Mouse (Mus musculus) kidney, postnatal 0 days (tissue): Measurements from ENCODE around the gene Stim1. TPM values are rescaled to one million over a fixed set of nuclear protein-coding genes. Genes with fewer than 3 reads are reported as not detected.
"Not testable (repeated sequence)": the region's sequence is repeated elsewhere in the genome, so short reads cannot be mapped to it uniquely, and the experiment has no call there.

Experiments
- ATAC-seq: fragments of 200-750 bp; cut with Nextera tagmentation; replicated peaks from 2 replicates; pipeline ENCODE4 v1.8.0; 2017; ENCODE audit warnings: low read depth, moderate number of reproducible peaks, moderate TSS enrichment, moderate library complexity; ENCODE audit not compliant: low FRiP score
- DNase-seq: peaks from one replicate; pipeline ENCODE4 v3.0.0-alpha.2; 2016; ENCODE audit warnings: low spot score
- H3K27ac ChIP-seq: fragments of 300-500 bp; sonication (generic); 2 replicates; pipeline ENCODE4 v1.5.1; 2014; ENCODE audit warnings: mild to moderate bottlenecking
- H3K27me3 ChIP-seq: fragments of 300-500 bp; sonication (generic); 2 replicates; pipeline ENCODE4 v1.6.1; 2014; ENCODE audit warnings: low read length, mixed read lengths; ENCODE audit not compliant: insufficient read depth
- H3K36me3 ChIP-seq: fragments of 300-500 bp; sonication (generic); 2 replicates; pipeline ENCODE4 v1.6.1; 2014; ENCODE audit warnings: low read length, mixed read lengths; ENCODE audit not compliant: insufficient read depth
- H3K4me1 ChIP-seq: fragments of 300-500 bp; sonication (generic); replicated peaks from 2 replicates; pipeline ENCODE4 v1.6.1; 2014; ENCODE audit warnings: antibody characterized with exemption, low read length, mixed read lengths; ENCODE audit not compliant: insufficient read depth
- H3K4me2 ChIP-seq: fragments of 300-500 bp; sonication (generic); 2 replicates; pipeline ENCODE4 v1.6.1; 2014; ENCODE audit warnings: mild to moderate bottlenecking, low read length, moderate library complexity, mixed read lengths
- H3K4me3 ChIP-seq: fragments of 300-500 bp; sonication (generic); replicated peaks from 2 replicates; pipeline ENCODE4 v1.5.1; 2014; ENCODE audit warnings: low read depth, low read length
- H3K9ac ChIP-seq: fragments of 300-500 bp; sonication (generic); 2 replicates; pipeline ENCODE4 v1.6.1; 2014; ENCODE audit warnings: low read depth, low read length
- H3K9me3 ChIP-seq: fragments of 300-500 bp; sonication (generic); replicated peaks from 2 replicates; pipeline ENCODE4 v1.6.1; 2016; ENCODE audit warnings: low read length, inconsistent platforms, mixed read lengths
- CTCF ChIP-seq: IDR thresholded peaks from 2 replicates; pipeline ENCODE4 v1.5.1; 2016; ENCODE audit warnings: antibody characterized with exemption, low read depth, mild to moderate bottlenecking, moderate library complexity
- WGBS: fragments of 180-500 bp; shearing (Covaris S2); extraction: QIAGEN DNeasy Blood & Tissue Kit; methylation state at CpG from one replicate; pipeline ENCODE4 v1.1.7; 2014; 5-methylcytosine and 5-hydroxymethylcytosine counted together
- polyA plus RNA-seq: library from polyadenylated mRNA; unstranded; fragments of >200 nt; fragmentation: Nextera tagmentation; extraction: Ambion mirVana; gene quantifications from 2 replicates; pipeline ENCODE4 v1.2.1, GENCODE M21; 2015

Stim1 gene
- polyA plus RNA-seq, 1 experiment from 2014 or later = 9.7 TPM

DNA sequence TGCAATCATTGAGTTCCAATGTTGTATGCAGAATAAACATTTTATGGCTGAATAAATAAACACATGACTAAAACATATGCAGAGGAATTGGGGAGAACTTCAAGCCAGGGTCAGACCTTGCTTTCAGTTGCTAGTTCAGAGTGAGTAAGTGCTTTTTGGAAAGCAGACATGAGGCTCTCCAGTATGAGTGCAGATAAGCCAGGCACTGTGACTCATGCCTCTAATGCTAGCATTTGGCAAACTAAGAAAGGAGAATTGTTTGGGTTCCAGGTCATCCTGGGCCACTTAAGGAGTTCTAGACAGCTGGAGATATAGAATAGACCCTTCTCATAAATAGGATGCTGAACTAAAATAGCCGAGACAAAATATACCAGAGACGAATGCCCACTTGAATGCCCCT is 216.1 kb downstream of the Stim1 start:
- Histone ChIP-seq H3K4me1 (0 out of 2 replicates have a peak, but pooled peaks cover 6% of the 10 kb centered on the region), H3K4me2 (no peak overlapping the region), H3K9me3 (no peaks in the 10 kb centered on the region), H3K27me3 (no peaks in the 10 kb centered on the region), H3K27ac (no peak overlapping the region), H3K4me3 (no peak overlapping the region), H3K36me3 (no peaks in the 10 kb centered on the region), H3K9ac (no peak overlapping the region)
- WGBS = 89% methylated on average over 2 of the region's 2 CpGs
- ATAC-seq = no peak
- DNase-seq = no peak
- TF ChIP-seq CTCF = no peak

GRCm38 (mm10) chr7:102484766-102485165 is 217.2 kb downstream of the Stim1 start:
- not testable (repeated sequence) for ATAC-seq, H3K9me3 ChIP-seq, DNase-seq

DNA sequence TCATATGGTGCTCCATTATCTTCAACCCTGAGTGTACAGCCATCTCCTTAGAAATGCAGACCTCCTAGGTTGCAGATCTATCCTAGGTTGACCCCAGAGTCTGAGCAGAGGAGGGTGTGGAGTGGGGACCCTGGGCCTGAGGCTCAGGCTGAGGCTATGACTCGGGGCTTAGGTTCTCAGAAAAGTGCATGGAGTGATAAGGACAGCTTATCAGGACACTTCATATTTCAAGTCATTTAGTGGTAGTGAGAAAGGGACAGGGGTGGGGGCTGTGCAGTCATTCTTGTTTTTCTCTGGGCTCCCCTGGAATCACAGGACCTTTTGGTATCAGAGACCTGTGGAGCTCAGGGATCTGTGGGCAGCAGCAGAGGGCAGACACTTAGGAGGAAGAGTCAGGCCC is 218.5 kb downstream of the Stim1 start:
- Histone ChIP-seq H3K4me2 (no peak overlapping the region), H3K4me3 (no peak overlapping the region), H3K36me3 (no peaks in the 10 kb centered on the region), H3K27ac (no peak overlapping the region), H3K9me3 (no peaks in the 10 kb centered on the region), H3K27me3 (no peaks in the 10 kb centered on the region), H3K9ac (no peak overlapping the region), H3K4me1 (no peaks in the 10 kb centered on the region)
- no peak for DNase-seq
- WGBS = 57% methylated on average over 1 of the region's 1 CpGs
- ATAC-seq = no peak
- TF ChIP-seq CTCF = no peak

More at GRCm38 (mm10) chr7:102484766-102485165, 217.2 kb downstream of the Stim1 start:
- H3K9ac ChIP-seq, H3K4me1 ChIP-seq, H3K27me3 ChIP-seq, H3K36me3 ChIP-seq, H3K4me3 ChIP-seq, H3K4me2 ChIP-seq, H3K27ac ChIP-seq: not testable (repeated sequence)
- WGBS = 80% methylated on average over 7 of the region's 8 CpGs

Other genes starting within 250 kb of the Stim1 start
- 2.0 and 2.1 TPM in 2 replicates for gene Il18bp, start 249.1 kb upstream of the Stim1 start, polyA plus RNA-seq
- 24.8 and 25.5 TPM in 2 replicates for gene Rnf121, start 202.3 kb upstream of the Stim1 start, polyA plus RNA-seq
- 12.6 and 16.4 TPM in 2 replicates for gene Xndc1, start 202.3 kb upstream of the Stim1 start, polyA plus RNA-seq
- 0.45 and 0.50 TPM in 2 replicates for gene Xntrpc, start 202.1 kb upstream of the Stim1 start, polyA plus RNA-seq
- gene Trpc2, start 184.7 kb upstream of the Stim1 start, polyA plus RNA-seq = not detected in 2 replicates
- gene Art1, start 166.1 kb upstream of the Stim1 start, polyA plus RNA-seq = 0.24 and 0.70 TPM in 2 replicates
- gene Art5, start 158.3 kb upstream of the Stim1 start, polyA plus RNA-seq = 1.4 and 2.3 TPM in 2 replicates
- not detected in 2 replicates for gene Chrna10, start 151.0 kb upstream of the Stim1 start, polyA plus RNA-seq
- gene Nup98, start 57.6 kb upstream of the Stim1 start, polyA plus RNA-seq = 19.1 and 21.1 TPM in 2 replicates
- 65.8 and 66.8 TPM in 2 replicates for gene Pgap2, start 57.6 kb upstream of the Stim1 start, polyA plus RNA-seq
- gene Rhog, start 11.8 kb upstream of the Stim1 start, polyA plus RNA-seq = 50.6 and 52.1 TPM in 2 replicates
- 52.0 and 70.6 TPM in 2 replicates for gene Rrm1, start 173.9 kb downstream of the Stim1 start, polyA plus RNA-seq
- gene Olfr543, start 213.9 kb downstream of the Stim1 start, polyA plus RNA-seq = not detected in 2 replicates
- 0.05 and 0.06 TPM in 2 replicates for gene Olfr544, start 220.5 kb downstream of the Stim1 start, polyA plus RNA-seq
- not detected in 2 replicates for gene Olfr545, start 231.8 kb downstream of the Stim1 start, polyA plus RNA-seq